Mouse (Mus musculus) Patski (cell line): Measurements from ENCODE around the gene Shc1. TPM values are rescaled to one million over a fixed set of nuclear protein-coding genes. Genes with fewer than 3 reads are reported as not detected.

ENCODE experiments used
- ATAC-seq: fragments of 100-300 bp; one replicate; pipeline ENCODE4 v1.8.0; 2021
- CTCF ChIA-PET: fragments of 350-600 bp; sonication (Branson Sonifier 250); formaldehyde crosslinking; loops from one replicate; lab custom pipeline; 2022; ENCODE audit warnings: inconsistent platforms; lab: Charles Lee
- POLR2A ChIA-PET: fragments of 350-600 bp; sonication (Branson Sonifier 250); formaldehyde crosslinking; loops from one replicate; lab custom pipeline; 2022; ENCODE audit warnings: antibody characterized with exemption, inconsistent platforms; lab: Charles Lee
- DNase-seq: peaks from one replicate; pipeline ENCODE4 v3.0.0-alpha.2; 2011; ENCODE audit warnings: low read depth, low spot score
- H3K27me3 ChIP-seq: fragments of 371-371 bp; one replicate; pipeline ENCODE4 v1.5.1; 2021
- CTCF ChIP-seq: fragments of 100-300 bp; IDR thresholded peaks from one replicate; pipeline ENCODE4 v1.5.1; 2021
- in situ Hi-C: fragments of 300-500 bp; cut with MboI; formaldehyde crosslinking; loops from 3 replicates; pipeline ENCODE4 v1.11.1; 2018; ENCODE audit warnings: low pct_unique_long_range_greater_than_20kb, mixed read lengths
- polyA plus RNA-seq: library from polyadenylated mRNA; unstranded; gene quantifications from one replicate; pipeline ENCODE4 v1.2.3, GENCODE M21; 2021

Gene Shc1
- polyA plus RNA-seq, 1 experiment from 2014 or later = 174 TPM

DNA sequence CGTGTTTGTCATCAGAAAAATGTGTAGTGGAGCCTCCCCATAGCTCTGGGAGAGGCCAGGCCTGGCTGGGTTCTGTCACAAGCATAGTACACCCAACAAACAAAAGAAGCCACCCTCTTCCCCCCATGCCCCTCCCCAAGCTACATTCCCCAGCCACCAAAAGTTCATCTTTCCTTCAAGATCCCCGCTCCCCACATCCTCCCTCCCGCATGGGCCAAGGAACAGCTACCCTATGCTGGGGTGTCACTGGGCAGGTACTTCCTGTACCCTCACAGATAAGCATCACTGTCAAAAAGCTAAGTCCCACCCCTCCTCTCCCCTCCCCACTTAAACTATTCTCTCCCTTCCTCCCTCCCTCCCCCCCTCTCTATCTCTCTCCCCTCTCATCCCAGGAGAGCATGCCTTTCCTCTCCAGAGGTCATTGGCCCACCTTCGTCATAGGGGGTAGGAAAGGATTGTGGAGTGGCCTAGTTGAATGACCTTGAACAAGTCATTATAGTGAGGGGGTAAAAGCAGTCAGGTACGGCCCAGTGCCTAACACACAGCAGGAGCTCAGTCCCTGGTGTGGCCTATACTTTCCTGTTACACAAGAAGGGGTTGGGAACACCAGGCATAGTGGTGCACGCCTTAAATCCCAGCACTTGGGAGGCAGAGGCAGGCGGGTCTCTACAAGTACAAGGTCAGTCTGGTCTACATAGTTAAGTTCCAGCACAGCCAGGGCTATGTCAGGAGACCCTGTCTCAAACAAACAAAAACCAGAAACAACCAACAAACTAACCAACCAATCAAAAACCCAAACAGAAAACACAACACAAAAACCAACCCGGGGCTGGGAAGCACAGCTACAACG, 36.0 kb upstream of the Shc1 start:
- POLR2A ChIA-PET = interaction anchor here (0.9 to 1.4 kb wide), 2 partner anchors 8 to 36 kb away, joined by 3 to 4 read pairs; partner anchors contain the start of genes Cks1b and Shc1
- ATAC-seq = no peak
- CTCF ChIA-PET = interaction anchor here (1.2 to 2.1 kb wide), 6 partner anchors 9 to 42 kb away, joined by 3 to 6 read pairs (median 4); no protein-coding TSS in a partner anchor
- no peak for TF ChIP-seq CTCF
- in situ Hi-C loops = no loop called here
- no peak for DNase-seq
- no peaks in the 10 kb centered on the region for H3K27me3 ChIP-seq

DNA sequence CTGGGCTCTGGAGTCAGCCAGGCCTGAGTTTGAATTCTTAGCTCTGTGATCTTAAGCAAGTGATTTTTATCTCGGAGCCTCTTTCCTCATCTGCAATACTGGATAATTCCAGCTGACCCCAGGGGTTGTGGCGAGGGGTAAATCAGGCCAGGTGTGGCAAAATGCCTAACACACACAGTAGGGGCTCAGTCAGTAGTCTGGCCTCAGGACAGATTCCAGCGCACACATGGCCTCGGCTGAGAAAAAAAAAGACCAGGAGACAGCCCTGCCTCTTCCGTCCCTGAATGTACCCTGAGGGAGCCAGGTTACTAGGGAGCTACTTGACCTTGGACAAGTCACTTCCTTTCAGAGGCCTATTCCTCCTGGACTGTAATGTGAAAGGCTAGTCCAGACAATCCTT, 35.3 kb upstream of the Shc1 start:
- no peak for TF ChIP-seq CTCF
- no peaks in the 10 kb centered on the region for H3K27me3 ChIP-seq
- DNase-seq (no peak), ATAC-seq (no peak)
- in situ Hi-C loops = no loop called here
- ChIA-PET CTCF (interaction anchor here (1.2 to 1.7 kb wide), 5 partner anchors 10 to 43 kb away, joined by 3 to 5 read pairs (median 3); no protein-coding TSS in a partner anchor), POLR2A (interaction anchor here (0.9 kb wide), 2 partner anchors 10 to 35 kb away, joined by 3 to 4 read pairs; partner anchors contain the start of genes Cks1b and Shc1)

DNA sequence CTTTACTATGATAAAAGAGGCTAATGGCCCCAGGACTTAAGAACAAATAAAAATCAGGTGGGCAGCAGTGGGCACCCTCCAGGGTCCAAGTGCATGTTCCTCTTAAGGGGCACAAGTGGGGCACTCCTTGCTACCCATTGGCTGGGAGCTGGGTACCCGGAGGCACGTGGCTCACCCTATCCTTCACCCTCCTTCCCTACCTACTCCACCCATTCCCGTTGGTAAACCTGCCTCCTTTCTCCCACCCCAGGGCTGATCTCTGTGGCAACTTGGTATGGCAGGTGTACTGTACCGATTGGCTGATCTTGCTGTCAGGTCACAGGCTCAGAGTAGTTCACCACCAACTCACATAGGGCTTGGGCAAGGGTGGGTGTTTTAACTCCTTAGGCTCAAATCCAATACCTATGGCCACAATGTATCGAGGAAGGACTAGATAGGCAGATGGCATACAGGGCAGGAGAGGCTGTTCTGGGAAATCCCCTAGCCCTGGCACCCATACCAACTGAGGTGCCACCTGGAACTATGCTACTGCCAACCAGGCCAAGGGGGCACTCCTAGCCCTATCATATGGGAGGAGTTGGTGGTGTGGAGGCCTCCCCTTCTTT, 34.5 kb upstream of the Shc1 start:
- in situ Hi-C loops = no loop called here

DNA sequence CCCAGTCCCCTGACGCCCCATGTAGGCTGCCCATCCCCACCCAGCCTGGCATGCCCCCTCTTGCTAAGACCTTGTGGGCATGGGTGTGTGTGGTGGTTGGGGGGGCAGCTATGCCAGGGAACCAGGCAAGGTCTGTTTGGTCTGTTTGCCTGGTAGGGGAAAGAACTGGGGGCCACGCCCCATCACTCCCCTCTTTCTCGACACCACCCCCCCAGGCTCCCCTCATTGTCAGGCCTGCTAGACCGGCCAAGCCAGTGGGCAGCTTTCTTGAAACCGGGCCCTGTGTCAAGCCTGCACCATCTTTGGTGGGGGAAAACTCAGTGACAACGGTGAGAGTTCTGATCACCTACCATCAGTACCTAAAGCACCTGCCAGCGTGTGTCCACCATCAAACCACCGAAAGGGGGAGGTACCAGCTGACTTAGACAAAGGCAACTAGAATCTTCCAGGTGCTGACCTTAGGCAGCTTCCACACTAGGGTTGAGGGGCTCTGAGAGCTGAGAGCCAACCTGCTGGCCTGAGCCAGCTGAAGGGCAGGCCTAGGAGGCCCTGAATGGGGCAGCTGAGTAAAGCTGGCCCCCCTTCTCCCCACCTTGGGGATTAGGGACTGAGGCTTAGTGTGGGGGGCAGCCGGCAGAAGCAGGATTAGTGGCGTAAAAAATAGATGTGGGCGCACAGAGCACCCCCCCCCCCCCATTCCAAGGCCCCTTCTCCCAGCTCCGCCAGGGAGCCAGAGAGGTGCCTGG, 33.7 kb upstream of the Shc1 start:
- ChIA-PET POLR2A (interaction anchor here (0.9 kb wide), 1 partner anchor 36 kb away, joined by 3 read pairs; no protein-coding TSS in a partner anchor), CTCF (interaction anchor here (1.2 kb wide), 1 partner anchor 30 kb away, joined by 3 read pairs; no protein-coding TSS in a partner anchor)
- H3K27me3 ChIP-seq = no peaks in the 10 kb centered on the region
- DNase-seq (no peak), ATAC-seq (no peak)
- no peak for TF ChIP-seq CTCF
- in situ Hi-C loops = no loop called here

More for the DNA sequence above, 34.5 kb upstream of the Shc1 start:
- ChIA-PET POLR2A (interaction anchor here (0.9 kb wide), 1 partner anchor 10 kb away, joined by 3 read pairs; no protein-coding TSS in a partner anchor), CTCF (interaction anchor here (1.2 to 1.5 kb wide), 3 partner anchors 11 to 29 kb away, joined by 3 read pairs; no protein-coding TSS in a partner anchor)
- no peaks in the 10 kb centered on the region for H3K27me3 ChIP-seq
- no peak for TF ChIP-seq CTCF
- no peak for DNase-seq
- ATAC-seq = no peak

- ATAC-seq (no peak), DNase-seq (no peak)
- in situ Hi-C loops = no loop called here
- POLR2A ChIA-PET = no interaction called here
- CTCF ChIA-PET = no interaction called here
- H3K27me3 ChIP-seq = no peaks in the 10 kb centered on the region
- no peak for TF ChIP-seq CTCF
These were observed 32.8 kb upstream of the Shc1 start for GRCm38 (mm10) chr3:89385451-89385850.

- no peak for ATAC-seq
- DNase-seq = no peak
- CTCF ChIA-PET = interaction anchor here (1.7 kb wide), 1 partner anchor 33 kb away, joined by 9 read pairs; no protein-coding TSS in a partner anchor
- POLR2A ChIA-PET = interaction anchor here (1.3 to 1.4 kb wide), 2 partner anchors 9 to 14 kb away, joined by 4 to 6 read pairs; no protein-coding TSS in a partner anchor
- no peaks in the 10 kb centered on the region for H3K27me3 ChIP-seq
- no peak for TF ChIP-seq CTCF
- in situ Hi-C loops = no loop called here
These were observed 31.5 kb upstream of the Shc1 start for GRCm38 (mm10) chr3:89386438-89387420.

GRCm38 (mm10) chr3:89387632-89388031, 30.6 kb upstream of the Shc1 start:
- TF ChIP-seq CTCF = no peak
- no peaks in the 10 kb centered on the region for H3K27me3 ChIP-seq
- no peak for DNase-seq
- ATAC-seq = no peak
- ChIA-PET POLR2A (interaction anchor here (1.3 to 1.4 kb wide), 2 partner anchors 10 to 15 kb away, joined by 4 to 6 read pairs; no protein-coding TSS in a partner anchor), CTCF (interaction anchor here (1.7 kb wide), 1 partner anchor 33 kb away, joined by 9 read pairs; no protein-coding TSS in a partner anchor)
- in situ Hi-C loops = no loop called here

GRCm38 (mm10) chr3:89388134-89388881, 29.9 kb upstream of the Shc1 start:
- ATAC-seq = no peak
- H3K27me3 ChIP-seq = no peaks in the 10 kb centered on the region
- DNase-seq = no peak
- ChIA-PET POLR2A (interaction anchor here (1.3 kb wide), 1 partner anchor 15 kb away, joined by 6 read pairs; no protein-coding TSS in a partner anchor), CTCF (interaction anchor here (0.7 to 1.7 kb wide), 4 partner anchors 8 to 34 kb away, joined by 3 to 9 read pairs (median 4); partner anchors contain the start of gene Dcst2)
- TF ChIP-seq CTCF = no peak
- in situ Hi-C loops = no loop called here
